Mouse (Mus musculus) adrenal gland, adult (tissue): ENCODE data around the gene Eipr1.
"Not testable (repeated sequence)": the region's sequence is repeated elsewhere in the genome, so short reads cannot be mapped to it uniquely, and the experiment has no call there.

Source experiments
- DNase-seq, 2 experiments: peaks; one replicate each; pipeline ENCODE4 v3.0.0; 2022 to 2023; ENCODE audit warnings: low spot score in 1 of 2; ENCODE audit not compliant: inconsistent age in 2 of 2

Eipr1 gene

DNA sequence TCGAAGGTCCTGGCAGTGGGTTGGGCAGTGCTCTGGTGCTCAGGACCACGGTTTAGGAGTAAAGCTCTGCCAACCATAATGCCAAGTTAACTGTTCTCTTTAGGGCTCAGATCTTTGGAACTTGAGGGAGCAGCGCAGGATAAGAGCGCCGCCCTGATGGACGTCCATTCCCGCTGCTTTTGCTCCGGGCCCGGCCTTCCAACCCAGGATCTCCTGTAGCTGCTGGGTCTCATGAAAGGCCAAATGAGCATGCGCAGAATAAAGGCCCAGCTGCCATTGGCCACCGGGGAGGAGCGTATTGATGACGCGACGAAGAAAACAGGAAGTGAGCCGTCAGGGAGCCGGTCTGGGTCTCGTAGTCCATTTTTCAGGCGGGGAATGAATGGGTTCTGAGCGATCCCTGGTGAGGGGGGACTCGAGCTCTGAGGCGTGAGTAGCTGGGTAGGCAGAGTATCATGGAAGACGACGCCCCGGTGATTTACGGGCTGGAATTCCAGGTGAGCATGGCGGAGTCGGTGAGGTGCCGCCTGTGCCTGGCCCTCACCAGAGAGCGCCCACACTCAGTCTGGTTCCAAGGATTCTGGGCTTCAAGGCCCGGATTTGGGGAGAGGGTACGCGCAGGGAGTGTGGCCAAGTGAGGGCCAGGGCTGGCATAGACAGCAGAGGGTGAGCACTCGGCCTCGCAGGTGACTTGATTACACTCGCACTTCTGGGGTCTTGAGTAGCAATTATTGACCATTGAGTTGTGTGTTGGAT, at the start of gene Eipr1:
Gene Eipr1, plus strand, starts transcription at position 296 of the 756 bp plus-strand sequence.
- peak; percentile 92 to 96 for DNase-seq

DNA sequence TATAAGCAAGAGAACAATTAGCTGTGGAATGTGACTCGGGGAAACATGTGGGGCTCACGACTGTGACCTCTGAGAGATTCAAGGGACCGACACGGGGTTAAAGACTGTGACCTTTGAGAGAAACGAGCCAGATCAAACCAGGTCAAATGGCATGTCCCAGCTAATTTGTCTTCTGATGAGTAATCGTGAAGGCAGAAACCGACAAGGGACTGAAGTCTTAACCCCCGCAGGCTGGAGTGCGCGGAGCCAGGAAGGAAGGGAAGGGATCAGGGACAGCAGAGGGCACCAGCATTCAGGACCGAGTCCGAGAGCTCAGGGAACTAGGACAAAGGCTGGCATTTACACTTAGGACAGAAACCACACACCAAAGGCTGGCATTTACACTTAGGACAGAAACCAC, 47.2 kb upstream of the Eipr1 start:
- DNase-seq, result peak; percentile 64 to 75

DNA sequence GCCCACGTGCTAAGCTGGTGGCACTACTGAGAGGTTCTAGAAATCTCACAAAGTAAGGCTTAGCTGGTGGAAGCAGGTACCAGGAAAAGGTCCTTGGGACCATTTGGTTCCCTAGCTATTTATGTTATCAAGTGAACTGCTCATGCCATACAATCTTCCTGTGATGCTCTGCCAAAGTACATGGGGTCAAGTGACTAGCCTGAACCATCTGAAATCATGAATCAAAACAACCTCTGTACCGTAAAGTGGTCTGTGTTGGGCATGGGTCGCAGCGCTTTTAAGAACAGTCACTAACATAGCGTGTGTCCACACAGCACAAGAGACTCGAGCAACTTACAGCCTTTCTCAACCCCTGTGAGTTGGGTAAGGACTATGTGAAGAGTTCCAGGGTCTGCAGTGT, 46.4 kb upstream of the Eipr1 start:
- DNase-seq, result no peak

DNA sequence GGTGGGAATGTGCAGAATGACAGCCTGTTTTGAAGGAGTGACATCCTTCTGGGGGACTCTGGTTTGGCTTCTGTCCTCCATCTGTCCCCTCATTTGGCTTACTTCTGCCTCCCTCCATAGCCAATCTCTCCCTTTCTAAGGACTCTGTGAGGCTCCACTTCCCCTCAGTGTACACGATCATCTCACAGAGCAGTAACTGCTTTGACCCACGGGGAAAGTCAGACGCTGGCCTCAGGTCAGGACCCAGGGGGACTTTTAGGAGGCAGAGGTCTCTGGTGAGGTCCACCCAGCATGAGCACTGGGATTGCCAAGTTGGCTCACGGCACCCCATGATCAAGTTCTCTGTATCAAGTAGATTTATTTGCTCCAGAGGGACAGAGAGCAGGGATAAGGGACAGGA, 43.4 kb upstream of the Eipr1 start:
- DNase-seq, result no peak

DNA sequence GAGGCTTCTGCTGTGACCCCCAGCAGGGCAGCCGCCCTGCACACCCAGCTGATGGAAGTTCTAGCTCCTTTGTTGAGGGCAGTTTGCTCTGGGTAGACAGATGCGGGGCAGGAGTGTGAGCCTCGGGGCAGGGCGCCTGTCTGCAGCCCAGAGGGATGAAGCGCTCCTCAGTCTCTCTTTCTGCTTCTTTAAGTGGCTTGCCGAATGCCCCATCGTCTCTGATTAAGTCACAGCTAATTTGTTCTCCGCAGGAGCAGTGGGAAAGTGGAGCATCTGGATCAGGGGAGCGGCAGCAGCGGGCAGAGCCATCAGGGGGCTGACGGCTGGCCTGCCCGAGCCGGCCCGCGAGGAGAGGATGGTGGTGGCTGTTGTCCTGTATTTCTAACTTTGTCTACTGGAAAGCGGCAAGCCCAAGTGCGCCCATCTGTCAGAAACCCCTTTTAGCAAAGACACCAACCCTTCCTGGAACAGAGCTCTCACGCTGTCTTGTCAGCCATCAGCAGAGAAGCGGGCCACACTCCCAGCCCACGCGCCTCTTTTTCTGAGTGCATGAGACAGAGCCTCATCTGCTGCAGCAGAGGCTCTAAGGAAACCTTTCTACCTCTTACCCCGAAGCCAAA, 40.9 kb upstream of the Eipr1 start:
- DNase-seq, result no peak

DNA sequence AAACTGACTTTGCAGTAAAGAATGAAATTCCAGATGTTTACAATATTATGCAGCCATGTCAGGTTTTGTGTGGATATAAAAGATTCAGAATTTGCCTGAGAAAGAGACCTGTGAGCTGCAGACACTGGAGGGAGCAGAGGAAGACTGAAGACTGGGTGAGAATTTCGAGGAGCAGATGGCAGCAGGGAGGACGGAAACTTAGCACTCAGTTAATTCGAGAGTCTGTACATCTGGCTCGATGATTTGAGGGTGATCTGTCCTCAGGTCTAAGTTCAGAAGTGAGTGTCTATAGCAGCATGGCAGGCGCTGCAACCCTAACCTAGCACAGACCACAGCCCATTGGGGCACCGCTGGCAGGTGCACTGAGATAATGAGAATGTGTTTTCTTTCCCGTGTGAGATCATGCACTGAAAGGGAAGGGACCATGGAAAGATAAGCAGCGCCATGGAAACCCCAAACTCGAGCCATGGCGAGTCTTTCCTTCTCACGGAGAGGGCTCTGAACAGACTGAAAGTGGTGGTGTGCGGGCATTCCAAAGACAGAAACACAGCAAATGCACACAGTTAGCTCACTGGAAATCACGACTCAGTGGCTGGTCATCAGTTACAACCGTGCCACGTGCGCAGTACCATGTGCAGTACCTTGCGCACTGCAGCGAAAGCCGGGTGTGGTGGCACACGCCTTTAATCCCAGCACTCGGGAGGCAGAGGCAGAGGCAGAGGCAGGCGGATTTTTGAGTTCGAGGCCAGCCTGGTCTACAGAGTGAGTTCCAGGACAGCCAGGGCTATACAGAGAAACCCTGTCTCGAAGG, 36.6 kb upstream of the Eipr1 start:
- DNase-seq, result no peak

DNA sequence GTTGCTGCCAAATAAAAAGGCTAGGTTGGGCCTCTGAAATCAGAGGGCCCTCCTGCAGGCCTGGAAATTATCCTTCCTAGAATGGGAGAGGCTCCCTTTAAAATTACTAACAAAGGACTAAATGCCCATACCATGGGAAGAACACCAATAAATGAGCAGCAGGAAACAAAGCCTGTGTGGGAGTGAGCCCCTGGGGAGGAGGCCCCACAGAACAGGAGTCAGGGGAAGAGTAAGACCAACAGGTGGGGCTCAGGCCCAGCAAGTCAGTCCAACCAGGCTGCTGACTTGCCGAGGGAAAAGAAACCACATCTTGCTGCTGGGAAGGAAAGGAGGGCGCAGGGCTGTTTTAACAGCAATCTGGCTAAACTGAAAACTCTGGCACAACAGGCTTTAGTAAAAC, 34.5 kb upstream of the Eipr1 start:
- DNase-seq, result no peak

DNA sequence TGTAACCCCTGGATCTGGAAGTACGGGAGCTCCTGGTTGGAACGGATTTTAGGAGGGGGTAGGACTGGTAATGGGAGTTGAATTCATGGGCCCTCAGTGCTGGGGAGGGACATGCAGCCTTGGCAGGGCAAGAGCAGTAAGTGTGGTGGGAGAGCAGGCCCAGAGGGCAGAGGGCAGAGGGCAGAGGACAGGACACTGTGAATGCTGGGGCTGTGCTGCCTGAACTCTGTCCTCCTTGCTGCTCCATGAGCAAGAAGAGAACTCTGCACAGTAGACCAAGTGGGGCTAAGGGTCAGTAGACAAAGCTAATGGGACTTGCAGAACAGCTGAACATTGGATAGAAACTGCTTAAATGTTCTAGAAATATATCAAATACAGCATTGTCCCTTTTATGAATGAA, 33.5 kb upstream of the Eipr1 start:
- no peak for DNase-seq

DNA sequence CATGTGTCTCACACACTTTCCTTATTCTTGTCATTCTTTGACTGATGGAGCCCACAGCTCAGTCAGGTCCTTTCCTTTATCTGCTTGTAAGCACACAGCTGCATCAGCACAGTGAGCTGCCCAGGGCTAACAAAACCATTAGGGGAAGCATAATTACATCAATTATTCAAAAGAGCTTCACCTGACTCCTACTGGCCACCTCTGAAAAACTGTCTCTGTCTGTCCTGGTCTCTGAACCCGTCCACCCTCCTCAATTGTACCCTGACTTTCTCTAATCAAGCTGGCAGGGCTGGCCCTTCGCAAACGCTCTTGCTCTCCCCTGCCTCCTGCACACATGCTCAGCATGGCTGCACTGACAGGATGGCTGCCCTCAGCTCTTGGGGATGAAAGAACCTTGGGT, 27.2 kb upstream of the Eipr1 start:
- DNase-seq, result no peak

DNA sequence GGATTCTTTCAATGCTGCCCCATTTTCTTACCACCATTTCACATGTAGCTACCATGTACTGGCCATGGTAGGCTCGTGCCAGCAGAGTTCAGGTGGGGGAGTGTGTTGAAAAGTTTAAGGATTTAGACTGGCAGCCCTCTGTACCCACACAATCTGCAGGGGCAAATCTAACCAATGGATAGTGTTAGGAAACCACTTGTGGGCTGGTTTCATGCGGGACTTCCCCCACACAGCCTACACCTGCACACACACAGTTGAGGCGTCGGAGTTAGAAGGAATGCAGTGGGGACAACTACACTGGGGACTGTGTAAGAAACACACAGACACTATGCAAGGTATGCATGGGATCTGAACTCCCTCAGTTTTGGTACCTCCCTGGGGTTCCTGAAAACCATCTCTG, 25.4 kb upstream of the Eipr1 start:
- no peak for DNase-seq

DNA sequence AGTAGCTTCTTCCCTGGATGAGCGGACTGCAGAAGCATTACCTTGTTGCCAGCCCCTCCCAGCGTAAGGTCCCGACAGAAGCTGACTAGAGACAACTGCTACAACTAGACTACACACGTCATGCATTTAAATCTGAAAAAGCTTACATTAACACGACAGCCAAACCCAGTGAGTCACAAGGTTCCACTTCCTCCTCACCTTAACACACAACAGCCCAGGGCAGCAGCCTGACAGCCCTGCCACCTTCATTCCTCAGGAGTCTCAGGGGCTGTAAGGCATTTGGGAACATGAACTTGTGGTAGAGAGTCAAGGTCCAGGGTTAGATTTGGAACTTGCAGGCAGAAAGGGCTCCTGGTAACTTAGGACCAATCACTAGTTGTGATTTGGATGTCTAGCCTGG, 24.5 kb upstream of the Eipr1 start:
- no peak for DNase-seq

DNA sequence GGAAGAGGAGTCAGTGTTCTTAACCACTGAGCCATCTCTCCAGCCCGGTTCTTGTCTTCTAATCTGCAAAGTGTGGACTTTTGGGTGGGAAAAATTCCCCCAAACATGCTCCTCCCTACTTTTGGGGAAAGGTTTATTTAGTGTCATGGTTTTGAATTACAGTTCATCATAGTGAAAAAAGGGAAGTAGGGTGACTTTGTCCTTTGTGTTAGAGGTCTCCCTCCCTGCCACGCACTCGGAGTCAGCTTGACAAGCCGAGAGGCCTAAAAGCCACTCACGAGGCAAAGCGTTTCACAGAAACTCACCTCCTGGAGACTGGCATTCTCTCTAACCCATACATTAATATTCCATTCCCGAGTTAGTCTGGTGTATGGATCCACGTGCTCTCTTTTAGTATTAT, 19.0 kb upstream of the Eipr1 start:
- DNase-seq, result no peak

DNA sequence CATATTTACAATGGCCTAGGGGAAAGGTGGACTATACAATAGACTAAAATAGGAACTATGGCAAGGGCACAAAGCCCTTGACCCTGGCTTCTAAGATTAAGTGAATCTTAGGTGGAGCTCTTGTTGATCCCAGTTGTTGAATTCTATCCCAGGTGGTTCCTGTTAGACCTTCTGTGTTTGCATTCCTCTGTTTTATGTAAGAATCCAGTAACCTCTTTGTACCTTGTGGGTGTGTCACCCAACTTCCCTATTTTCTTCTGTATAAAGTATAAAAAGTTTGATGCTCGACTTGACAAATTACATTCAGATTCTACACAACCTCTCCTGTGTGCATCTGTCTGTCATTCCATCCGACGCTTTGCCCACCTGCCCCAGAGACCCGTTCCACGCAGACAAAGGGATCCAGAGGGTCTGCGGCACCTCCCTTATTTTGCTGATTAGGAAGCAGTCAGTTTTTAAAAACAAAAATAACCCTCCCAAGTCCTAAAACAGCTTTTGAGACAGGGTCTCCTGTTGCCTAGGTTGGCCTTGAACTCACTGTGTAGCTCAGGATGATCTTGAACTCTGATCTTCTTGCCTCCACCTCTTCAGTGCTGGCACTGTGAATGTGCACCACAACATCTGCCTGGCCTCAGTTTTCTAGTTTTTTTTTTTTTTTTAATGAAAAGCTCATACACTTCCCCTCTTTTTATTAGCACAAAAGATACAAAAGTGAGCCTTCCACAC, 17.9 kb upstream of the Eipr1 start:
- DNase-seq, result not testable (repeated sequence)

DNA sequence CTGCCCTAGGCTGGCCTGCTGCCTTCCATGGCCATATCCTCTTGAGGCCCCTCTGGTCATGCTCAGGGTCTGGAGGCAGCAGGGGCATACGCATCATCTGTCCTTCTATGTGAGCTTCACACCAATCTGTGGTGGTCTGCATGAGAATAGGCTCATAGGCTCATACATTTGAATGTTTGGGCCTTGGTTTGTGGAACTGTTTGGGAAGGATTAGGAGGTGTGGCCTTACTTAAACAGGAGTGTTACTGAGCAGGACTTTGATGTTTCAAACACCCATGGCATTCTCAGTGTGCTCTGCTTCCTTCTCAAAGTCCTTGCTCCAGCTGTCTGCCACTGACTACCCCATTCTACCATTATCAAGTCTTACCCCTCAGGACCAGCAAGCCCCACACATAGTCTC, 17.3 kb upstream of the Eipr1 start:
- no peak for DNase-seq

DNA sequence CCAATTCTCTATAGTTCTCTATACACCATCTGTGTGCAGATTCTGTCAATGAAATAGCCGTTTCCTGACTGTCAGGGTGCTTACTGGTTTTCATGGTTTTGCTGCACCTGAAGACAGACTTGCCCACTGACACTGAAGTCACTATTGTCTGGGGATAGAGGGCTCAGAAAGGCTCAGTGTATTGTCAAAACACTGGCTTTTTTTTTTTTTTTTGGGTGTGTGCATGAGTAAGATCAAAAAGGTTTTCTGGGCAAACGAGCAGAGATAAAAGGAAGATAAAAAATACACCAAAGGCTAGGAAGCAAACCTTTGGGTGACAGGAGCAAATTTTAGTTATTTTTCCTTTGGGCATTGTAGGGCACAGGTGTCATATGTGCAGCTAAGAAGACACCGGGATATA, 16.3 kb upstream of the Eipr1 start:
- no peak for DNase-seq

DNA sequence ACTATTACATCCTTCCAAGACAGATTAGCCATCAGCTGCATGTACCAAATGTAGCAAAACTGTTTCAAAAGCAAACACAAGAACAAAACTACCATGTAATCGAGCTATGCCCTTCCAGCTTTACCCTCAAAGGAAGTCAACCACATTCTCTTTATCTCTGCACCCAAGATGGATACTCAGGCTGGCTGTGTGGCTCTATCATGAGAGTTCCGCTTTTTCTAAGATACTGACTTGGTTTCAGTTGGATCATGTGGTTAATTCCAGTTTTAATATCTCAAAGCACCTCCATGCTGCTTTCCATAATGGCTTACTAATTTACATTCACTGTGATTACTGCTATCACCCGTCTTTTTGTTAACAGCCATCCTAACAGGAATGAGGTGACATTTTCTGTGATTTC, 8.3 kb upstream of the Eipr1 start:
- DNase-seq, result no peak

DNA sequence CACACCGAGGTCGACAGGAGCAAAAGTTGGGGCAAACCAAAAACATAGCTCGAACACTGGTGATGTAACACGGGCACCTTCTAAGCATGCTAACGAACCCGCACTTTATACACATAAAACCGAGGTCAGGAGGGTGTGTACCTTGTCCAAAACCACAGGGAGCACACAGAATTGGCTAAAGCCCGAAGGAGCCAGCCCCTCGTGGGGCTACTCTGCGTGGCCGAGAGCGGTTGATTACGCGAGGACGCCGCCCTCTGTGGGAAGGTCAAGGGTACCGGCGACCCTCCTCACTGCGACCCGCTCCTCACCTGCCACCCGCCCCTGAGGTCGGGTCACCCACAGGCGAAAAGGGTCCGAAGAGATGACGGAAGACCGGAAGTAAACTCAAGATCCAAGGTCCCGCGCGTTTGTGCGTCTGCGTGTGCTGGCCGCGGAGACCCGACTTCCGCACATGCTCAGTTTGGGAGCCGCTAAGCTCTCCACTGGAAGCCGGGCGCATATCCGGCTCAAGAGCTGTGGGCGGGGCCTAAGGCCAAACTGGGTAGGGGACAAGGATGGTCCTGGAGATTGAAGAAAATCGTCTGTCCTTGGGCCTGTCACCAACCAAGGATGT, 1.5 kb upstream of the Eipr1 start, which contains the start of gene Trappc12:
Gene Trappc12, minus strand, starts transcription at position 452 of the 613 bp plus-strand sequence.
- DNase-seq, result peak; percentile 92 to 94

DNA sequence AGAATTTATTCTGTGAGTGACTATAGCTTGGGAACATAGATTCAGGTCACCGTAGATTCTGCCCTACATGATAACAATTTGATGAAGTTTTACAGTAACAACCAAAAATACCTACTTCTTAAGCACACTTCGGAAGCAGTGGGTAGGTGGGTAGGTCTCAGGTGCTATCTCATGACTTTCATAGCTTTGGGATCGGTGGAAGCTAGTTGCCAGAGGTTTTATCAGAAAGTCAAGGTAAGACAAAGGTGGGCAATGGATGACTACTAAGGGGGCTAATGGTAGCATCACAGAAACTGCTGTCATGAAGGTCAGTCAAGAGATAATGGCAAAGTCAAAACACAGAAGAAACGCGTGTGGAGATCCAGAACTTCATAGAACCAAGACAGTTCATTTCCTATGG, 727 bp upstream of the Eipr1 start:
- peak; percentile 13 to 59 for DNase-seq

DNA sequence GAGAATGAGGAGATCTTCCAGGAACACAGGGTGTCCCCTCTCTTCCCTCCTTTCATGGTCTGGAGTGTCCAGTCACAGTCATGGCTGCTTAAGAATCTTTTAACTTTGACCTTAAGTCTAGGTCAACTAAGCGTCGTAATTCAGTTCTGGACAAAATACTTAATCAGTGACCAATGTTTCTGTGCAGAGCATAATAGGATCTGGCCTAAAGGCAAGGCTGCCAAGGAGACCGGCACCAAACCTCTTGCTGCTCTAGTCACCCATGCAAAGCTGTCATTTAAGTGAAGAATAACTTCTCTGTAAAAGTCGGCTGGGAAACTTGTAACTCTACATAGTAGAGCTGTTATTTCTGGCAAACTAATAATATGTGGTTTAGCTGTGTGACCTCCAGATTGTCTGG, 4.4 kb downstream of the Eipr1 start:
- no peak for DNase-seq

DNA sequence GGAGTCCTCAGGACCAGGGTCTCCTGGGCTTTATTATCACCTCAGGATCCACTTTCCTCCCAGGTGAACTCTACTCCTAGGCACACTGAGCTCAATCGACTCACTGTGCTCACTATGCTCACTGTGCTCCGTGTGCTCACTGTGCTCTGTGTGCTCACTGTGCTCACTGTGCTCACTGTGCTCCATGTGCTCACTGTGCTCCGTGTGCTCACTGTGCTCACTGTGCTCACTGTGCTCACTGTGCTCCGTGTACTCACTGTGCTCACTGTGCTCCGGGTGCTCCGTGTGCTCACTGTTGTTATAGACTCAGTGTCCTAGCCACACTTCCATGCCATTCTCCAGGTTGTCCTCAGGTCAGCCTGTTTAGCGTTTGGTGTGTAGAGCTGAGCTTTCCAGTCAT, 18.4 kb downstream of the Eipr1 start:
- no peak for DNase-seq

DNA sequence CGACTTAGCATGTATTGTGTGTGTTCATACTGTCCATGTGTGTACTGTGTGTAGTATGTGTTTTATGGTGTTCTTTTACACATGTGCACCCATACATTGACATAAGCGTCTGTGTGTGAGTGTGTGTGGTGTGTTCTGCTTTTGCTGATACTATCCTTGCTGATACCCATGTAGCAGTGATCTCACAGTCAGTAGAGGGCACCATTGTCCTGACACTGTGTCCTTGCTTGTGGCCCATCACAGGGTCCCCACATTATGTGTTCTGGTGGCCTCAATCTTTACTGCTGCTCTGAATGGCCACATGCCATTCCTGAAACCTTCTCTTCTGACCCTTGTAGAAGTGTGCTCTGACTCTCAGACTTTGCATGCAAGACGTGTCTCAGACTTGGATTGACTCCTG, 22.2 kb downstream of the Eipr1 start:
- DNase-seq, result no peak
